Mouse (Mus musculus) gastrocnemius, postnatal 25 days (tissue): ENCODE measurements at regions not wholly inside any gene's neighbourhood (a gene's known extent, or its start where the extent isn't known, plus 50 kb on each side); places are given as distances from the start of the nearest gene placed in this dataset.
"Not testable (repeated sequence)": the region's sequence is repeated elsewhere in the genome, so short reads cannot be mapped to it uniquely, and the experiment has no call there.

Experiments
- DNase-seq: peaks from one replicate; pipeline ENCODE4 v3.0.0; 2022

- DNase-seq = peak; percentile 54
These were observed 149.6 kb upstream of the Rtl1 start for GRCm38 (mm10) chr12:109749711-109750243.

GRCm38 (mm10) chr12:109754986-109755385 lies 154.9 kb upstream of the Rtl1 start:
- DNase-seq = no peak

DNA sequence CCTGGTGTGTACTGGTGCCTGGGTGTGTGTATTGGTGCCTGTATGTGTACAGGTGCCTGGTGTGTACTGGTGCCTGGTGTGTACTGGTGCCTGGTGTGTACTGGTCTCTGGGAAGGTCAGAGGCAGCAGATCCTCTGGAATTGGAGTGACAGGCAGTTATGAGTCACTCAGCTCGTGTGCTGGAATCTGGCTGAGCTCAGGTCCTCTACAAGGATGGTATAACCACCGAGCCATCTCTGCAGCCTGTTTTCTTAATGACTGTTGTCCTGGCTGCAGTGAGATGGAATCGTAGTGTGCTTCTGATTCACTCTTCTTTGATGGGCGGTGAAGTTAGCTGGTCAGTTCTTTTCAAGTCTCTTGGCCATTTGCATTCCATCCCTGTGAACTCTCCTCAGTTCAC lies 164.2 kb upstream of the Rtl1 start:
- no peak for DNase-seq

- not testable (repeated sequence) for DNase-seq
These were observed 166.5 kb upstream of the Rtl1 start for GRCm38 (mm10) chr12:109766602-109767001.

DNA sequence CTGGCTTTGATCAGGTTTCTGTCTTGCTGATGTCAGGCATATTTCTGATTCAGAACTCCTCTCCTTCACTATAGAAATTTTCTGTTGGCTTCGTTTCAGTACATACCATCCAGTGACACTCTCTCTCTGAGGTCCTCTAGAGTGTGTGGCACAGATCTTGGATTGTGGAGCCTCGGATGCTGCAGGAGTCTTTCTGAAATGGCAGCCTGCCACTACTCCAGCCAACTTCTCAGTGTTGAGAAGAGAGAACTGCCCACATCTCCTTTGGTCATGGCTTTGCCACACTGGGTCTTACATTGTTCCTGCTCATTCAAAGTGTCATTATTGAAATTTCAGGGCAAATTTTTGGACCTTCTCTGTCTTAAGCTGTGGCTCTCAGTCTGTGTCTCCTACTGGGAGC lies 172.4 kb upstream of the Rtl1 start:
- no peak for DNase-seq

- DNase-seq = no peak
These were observed 173.8 kb upstream of the Rtl1 start for GRCm38 (mm10) chr12:109773909-109774313.

DNA sequence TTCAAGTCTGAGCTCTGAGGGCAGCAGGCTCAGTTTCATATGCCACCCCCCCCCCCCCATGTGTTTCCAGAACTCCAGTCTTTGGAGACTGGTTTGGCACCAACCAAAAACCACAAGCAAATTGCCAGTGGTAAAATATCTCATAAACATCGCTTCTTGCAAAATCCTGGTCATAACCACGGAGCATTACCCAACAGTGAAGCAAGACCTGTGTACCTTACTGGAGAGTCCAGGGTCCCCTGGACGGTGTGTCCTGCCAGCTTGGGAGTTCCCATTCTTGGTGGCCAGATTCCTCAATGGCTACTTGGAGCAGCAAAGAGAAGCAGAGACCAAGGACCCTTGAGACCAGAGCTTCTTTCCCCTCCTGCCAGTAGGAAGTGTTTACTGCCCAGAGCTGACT lies 198.7 kb upstream of the Rtl1 start:
- peak; percentile 24 for DNase-seq

GRCm38 (mm10) chr12:109799395-109799794 lies 199.3 kb upstream of the Rtl1 start:
- no peak for DNase-seq

- no peak for DNase-seq
These were observed 227.2 kb upstream of the Rtl1 start for GRCm38 (mm10) chr12:109827241-109827915.

GRCm38 (mm10) chr12:109830303-109831020 lies 230.3 kb upstream of the Rtl1 start:
- no peak for DNase-seq

- no peak for DNase-seq
These were observed 232.8 kb upstream of the Rtl1 start for GRCm38 (mm10) chr12:109832964-109833363.

- DNase-seq = no peak
These were observed 236.4 kb upstream of the Rtl1 start for GRCm38 (mm10) chr12:109836521-109836920.

DNA sequence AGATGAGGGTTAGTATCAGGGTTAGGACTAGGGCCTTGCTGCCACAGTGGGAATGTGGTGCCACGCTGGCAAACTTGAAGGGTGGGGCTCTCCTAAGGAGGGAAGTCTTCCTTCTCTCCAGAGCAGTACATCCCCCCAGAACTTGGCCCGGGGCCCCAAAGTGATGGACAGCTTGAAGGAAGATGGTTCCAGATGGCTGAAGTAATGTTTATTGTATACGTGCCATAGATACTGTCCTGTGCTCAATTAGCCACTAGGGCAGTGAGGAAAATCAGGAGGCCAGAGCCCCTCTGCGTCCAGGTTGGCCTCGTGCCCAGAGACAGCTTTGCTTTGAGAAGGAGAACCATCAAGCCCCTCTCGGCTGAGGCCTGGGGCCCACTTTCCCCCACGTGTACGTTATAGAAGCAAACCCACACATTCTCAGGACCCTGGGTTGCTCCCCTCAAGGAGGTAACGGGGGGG lies 239.0 kb upstream of the Rtl1 start:
- DNase-seq = no peak

DNA sequence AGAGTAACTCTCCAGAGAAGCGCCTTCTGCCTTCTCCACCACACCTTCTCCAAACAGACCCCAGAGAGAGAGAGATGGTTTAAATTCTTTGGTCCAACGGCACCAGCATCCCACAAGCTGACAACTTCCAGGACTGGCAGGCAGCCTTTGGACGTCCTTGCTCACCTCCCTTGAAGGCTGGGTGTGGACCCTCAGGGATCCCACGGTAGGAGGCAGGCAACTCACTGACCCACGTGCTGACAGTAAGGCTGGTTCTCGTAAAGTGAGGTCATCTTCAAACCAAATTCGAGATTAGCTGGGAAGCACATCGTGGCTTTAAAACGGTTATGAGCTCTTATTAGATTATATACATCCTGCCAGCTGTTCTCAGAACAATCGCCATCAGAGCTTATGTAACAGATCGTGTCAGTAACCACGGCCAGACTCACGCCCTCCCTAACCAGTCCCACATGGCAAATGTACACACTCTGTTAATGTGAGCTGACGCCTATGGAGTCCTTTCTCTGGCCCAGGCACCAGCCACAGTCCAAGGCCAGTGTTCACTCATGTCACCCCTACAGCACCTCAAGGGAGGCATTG lies 239.9 kb upstream of the Rtl1 start:
- DNase-seq = no peak

- no peak for DNase-seq
These were observed 244.8 kb upstream of the Rtl1 start for GRCm38 (mm10) chr12:109844723-109845601.

- DNase-seq = peak; percentile 26
These were observed 245.4 kb upstream of the Rtl1 start for GRCm38 (mm10) chr12:109845602-109845906.

GRCm38 (mm10) chr12:109856336-109856735 lies 256.2 kb upstream of the Rtl1 start:
- no peak for DNase-seq

DNA sequence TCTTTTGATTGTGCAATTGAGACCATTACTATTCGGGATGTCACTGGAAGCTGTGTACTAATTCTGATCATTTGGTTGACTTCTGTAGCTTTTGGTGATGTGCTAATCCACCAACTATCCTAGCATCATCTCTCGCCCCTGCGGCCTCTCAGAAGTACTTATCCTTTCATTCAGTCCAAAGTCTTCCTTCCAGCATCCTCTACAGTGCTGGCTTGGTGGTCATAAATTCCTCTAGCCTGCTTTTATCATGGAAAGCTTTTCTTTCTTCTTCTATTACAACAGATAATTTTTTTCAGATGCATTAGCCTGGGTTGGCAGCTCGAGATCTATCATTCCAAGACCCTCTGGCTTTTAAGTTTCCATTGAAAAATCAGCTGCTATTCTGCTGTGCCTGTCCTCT lies 257.6 kb upstream of the Rtl1 start:
- DNase-seq = no peak

DNA sequence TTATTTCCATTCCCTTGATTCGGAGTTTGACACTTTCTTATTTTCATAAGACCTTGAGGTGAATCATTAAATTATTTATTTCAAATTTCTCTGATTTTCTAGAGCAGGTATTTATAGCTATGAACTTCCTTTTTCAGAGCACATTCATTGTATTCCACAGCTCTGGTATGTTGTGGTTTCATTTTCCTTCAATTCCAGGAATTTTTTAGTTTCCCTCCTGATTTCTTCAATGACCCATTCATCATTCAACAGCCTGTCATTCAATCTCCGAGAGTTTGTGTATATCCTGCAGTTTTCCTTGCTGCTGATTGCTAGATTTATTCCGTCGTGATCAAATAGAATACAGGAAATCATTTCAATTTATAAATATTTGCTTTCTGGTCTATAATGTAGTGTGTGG lies 264.7 kb upstream of the Rtl1 start:
- DNase-seq = no peak

GRCm38 (mm10) chr12:109871021-109871420 lies 270.9 kb upstream of the Rtl1 start:
- DNase-seq = peak; percentile 66

DNA sequence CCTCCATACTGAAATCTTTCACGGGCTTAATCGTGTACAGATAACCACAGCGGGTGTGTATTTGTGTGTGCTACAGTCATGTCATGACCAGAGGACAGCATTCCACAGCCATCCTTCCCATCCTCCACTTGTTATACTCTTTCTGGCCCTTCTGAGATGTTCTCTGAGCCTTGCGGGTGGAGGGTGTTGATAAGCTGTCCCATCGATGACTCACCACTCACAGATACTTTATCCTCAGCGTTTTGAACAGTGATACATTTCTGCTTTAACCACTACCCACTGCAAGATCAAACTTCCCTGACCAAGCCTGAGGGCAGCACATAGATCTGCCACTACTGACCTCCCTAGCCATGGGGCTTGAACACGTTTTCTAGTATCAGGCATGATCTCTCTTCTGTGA lies 274.3 kb upstream of the Rtl1 start:
- no peak for DNase-seq

DNA sequence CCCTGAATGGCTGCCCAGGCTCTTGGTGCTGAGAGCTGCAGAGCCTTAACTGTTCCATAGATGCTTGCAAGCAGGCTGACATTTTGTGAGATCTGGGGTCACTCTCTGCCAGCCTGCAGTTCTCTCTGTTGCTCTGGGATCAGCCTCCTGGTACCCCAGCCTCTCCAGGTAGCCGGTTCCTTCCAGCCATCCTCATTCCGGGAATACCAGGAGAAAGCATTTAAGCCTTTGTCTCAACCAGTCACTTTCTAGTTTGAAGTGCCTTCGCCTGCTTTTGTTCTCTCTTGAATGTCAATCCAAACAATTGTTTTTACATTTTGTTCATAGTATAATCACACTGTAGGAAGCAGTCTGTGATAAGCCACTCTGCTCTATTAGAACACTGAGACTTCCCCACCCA lies 281.0 kb upstream of the Rtl1 start:
- DNase-seq = no peak
